Mouse (Mus musculus) heart, embryonic 12.5 days (tissue): Measurements from ENCODE around the gene Dicer1. TPM values are rescaled to one million over a fixed set of nuclear protein-coding genes. Genes with fewer than 3 reads are reported as not detected.

ENCODE experiments used
- ATAC-seq: fragments of 200-750 bp; cut with Nextera tagmentation; 2 replicates; pipeline ENCODE4 v1.8.0; 2017; ENCODE audit warnings: moderate TSS enrichment, moderate library complexity; ENCODE audit not compliant: insufficient number of reproducible peaks, low FRiP score
- H3K27ac ChIP-seq: fragments of 300-500 bp; sonication (generic); 2 replicates; pipeline ENCODE4 v1.5.1; 2016; ENCODE audit warnings: mild to moderate bottlenecking, moderate library complexity; ENCODE audit not compliant: poor library complexity, severe bottlenecking
- H3K27me3 ChIP-seq: fragments of 300-500 bp; sonication (generic); replicated peaks from 2 replicates; pipeline ENCODE4 v1.6.1; 2016; ENCODE audit warnings: mild to moderate bottlenecking, moderate library complexity
- H3K36me3 ChIP-seq: fragments of 300-500 bp; sonication (generic); 2 replicates; pipeline ENCODE4 v1.6.1; 2016; ENCODE audit warnings: mild to moderate bottlenecking, moderate library complexity
- H3K4me1 ChIP-seq: fragments of 300-500 bp; sonication (generic); replicated peaks from 2 replicates; pipeline ENCODE4 v1.6.1; 2016; ENCODE audit warnings: mild to moderate bottlenecking
- H3K4me2 ChIP-seq: fragments of 300-500 bp; sonication (generic); 2 replicates; pipeline ENCODE4 v1.6.1; 2016; ENCODE audit warnings: mild to moderate bottlenecking, moderate library complexity
- H3K4me3 ChIP-seq: fragments of 300-500 bp; sonication (generic); 2 replicates; pipeline ENCODE4 v1.5.1; 2016; ENCODE audit warnings: mild to moderate bottlenecking
- H3K9ac ChIP-seq: fragments of 300-500 bp; sonication (generic); 2 replicates; pipeline ENCODE4 v1.6.1; 2016; ENCODE audit warnings: mild to moderate bottlenecking, moderate library complexity
- H3K9me3 ChIP-seq: fragments of 300-500 bp; sonication (generic); replicated peaks from 2 replicates; pipeline ENCODE4 v1.6.1; 2016; ENCODE audit warnings: mild to moderate bottlenecking, moderate library complexity
- WGBS: fragments of 180-500 bp; shearing (Covaris S2); methylation state at CpG from one replicate; pipeline ENCODE4 v1.1.7; 2016; 5-methylcytosine and 5-hydroxymethylcytosine counted together
- polyA plus RNA-seq: library from polyadenylated mRNA; unstranded; fragments of >200 nt; fragmentation: Nextera tagmentation; extraction: Ambion mirVana; gene quantifications from 2 replicates; pipeline ENCODE4 v1.2.1, GENCODE M21; 2016

The Dicer1 gene
- polyA plus RNA-seq, 1 experiment from 2014 or later, result 41.6 TPM

DNA sequence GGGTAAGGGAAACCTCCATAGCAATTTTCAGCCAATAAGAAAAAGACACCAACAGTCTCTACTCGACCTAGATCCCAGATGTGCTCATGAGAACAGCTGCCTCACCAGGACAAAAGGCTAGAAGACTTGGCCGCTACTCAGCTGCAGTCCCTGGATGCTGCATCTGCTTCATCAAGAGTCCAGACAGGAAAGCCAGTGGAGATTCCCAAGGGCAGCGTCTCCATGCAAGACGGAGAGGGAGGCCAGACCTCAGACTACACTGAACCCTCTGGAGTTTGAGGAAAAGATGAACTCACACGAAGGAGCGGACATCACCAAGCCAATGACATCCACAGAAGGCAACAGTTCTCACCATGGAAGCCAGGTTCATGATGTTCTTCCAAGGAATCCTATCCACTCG is 14.0 kb upstream of the Dicer1 start:
- no peaks in the 10 kb centered on the region for H3K9me3 ChIP-seq
- no peak overlapping the region for H3K27ac ChIP-seq
- H3K9ac ChIP-seq, result no peak overlapping the region
- H3K4me3 ChIP-seq, result no peak overlapping the region
- no peaks in the 10 kb centered on the region for H3K27me3 ChIP-seq
- ATAC-seq, result no peak
- H3K4me1 ChIP-seq, result peaks cover 8% of the 10 kb centered on the region
- no peak overlapping the region for H3K4me2 ChIP-seq
- H3K36me3 ChIP-seq, result no peaks in the 10 kb centered on the region
- 77% methylated on average over 7 of the region's 7 CpGs for WGBS

DNA sequence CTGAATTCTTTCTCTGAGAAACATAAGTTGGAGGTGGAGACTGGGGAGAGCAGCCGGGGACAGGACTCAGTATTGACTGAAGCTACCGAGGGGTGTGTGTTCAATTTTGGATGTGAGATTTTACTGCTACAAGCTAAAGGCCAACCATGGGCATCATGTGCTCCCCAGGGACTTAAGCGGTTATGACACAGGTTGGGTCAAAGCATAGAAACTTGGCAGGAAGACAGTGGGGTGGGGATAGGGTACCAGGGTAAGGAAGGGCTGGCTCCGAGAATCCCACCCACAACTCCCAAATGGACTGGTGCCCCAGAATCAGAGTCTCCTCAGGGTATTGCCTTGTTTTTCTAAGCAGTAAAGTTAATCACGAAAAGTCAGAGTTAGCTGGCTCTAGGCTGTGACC is 13.4 kb upstream of the Dicer1 start:
- WGBS, result 63% methylated on average over 5 of the region's 5 CpGs
- no peaks in the 10 kb centered on the region for H3K27me3 ChIP-seq
- no peaks in the 10 kb centered on the region for H3K36me3 ChIP-seq
- H3K27ac ChIP-seq, result no peak overlapping the region
- no peak overlapping the region for H3K9ac ChIP-seq
- no peaks in the 10 kb centered on the region for H3K9me3 ChIP-seq
- H3K4me2 ChIP-seq, result no peak overlapping the region
- ATAC-seq, result 0 out of 2 replicates have a peak, but pooled peaks have one; percentile 53
- H3K4me3 ChIP-seq, result no peak overlapping the region
- peaks cover 8% of the 10 kb centered on the region for H3K4me1 ChIP-seq

DNA sequence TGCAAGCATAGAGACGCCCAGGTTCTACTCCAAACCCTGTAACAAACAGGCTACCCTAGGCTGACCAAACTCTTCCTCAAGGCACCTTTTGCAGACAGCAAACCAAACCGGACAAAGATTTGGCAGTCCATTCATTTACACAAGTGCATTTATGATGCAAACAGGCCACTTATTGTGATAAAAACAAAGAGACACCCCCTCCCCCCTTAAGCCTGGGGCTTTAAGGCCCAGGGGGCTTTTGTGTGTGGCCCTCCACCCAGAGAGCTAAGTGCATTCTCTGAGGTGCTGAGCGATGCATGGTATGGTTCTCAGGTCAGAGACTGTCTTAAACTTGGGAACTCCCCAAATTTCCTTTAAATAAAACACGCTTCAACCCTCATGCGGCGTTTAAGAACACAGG is 12.2 kb upstream of the Dicer1 start:
- H3K4me1 ChIP-seq, result peaks cover 8% of the 10 kb centered on the region
- H3K36me3 ChIP-seq, result no peaks in the 10 kb centered on the region
- ATAC-seq, result no peak
- H3K27me3 ChIP-seq, result no peaks in the 10 kb centered on the region
- no peak overlapping the region for H3K27ac ChIP-seq
- no peak overlapping the region for H3K9ac ChIP-seq
- no peak overlapping the region for H3K4me2 ChIP-seq
- WGBS, result 83% methylated on average over 6 of the region's 6 CpGs
- H3K9me3 ChIP-seq, result no peaks in the 10 kb centered on the region
- no peak overlapping the region for H3K4me3 ChIP-seq

DNA sequence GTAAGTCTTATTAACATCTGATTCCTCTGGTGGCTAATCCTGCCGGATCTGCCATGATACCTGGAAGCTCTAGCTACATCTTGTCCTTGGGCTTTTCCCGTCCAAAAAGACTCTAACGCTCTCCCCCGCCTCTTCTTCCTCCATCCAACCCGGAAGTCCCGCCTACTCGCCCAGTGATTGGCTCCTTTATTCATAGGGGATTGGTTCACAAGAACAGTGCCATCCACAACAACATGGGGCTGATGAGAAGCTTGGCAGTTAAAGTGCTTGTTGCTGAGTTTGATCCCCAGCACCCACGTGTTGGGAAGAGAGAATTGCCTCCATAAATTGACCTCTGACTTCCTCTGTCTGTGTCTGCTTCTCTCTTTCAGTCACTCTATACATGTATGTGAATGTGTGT is 9.7 kb upstream of the Dicer1 start:
- Histone ChIP-seq H3K36me3 (no peaks in the 10 kb centered on the region), H3K9ac (no peak overlapping the region), H3K4me2 (no peak overlapping the region), H3K4me3 (no peak overlapping the region), H3K27ac (no peak overlapping the region), H3K4me1 (peaks cover 8% of the 10 kb centered on the region), H3K27me3 (no peaks in the 10 kb centered on the region), H3K9me3 (no peaks in the 10 kb centered on the region)
- ATAC-seq, result no peak
- 72% methylated on average over 8 of the region's 8 CpGs for WGBS

DNA sequence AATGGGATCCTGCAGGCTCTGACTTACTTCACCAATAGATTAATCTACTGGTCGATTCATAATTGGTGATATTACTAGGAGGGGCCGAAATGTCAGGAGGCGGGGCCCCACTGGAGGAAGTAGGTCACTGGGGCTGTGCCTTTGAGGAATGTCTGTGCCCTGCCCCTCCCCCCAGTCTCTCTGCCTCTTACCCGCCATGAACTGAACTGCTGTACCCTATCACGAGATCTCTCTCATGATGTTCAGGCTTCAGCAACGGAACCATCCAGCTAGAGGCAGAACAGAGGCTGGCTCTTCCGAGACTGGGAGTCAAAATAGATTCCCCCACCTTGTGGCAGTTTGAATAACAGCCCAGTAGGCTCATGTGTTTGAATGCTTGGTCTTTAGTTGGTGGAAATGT is 6.3 kb upstream of the Dicer1 start:
- H3K27ac ChIP-seq, result no peak overlapping the region
- no peak overlapping the region for H3K4me2 ChIP-seq
- no peak overlapping the region for H3K4me3 ChIP-seq
- H3K4me1 ChIP-seq, result no peaks in the 10 kb centered on the region
- H3K27me3 ChIP-seq, result no peaks in the 10 kb centered on the region
- H3K9me3 ChIP-seq, result no peaks in the 10 kb centered on the region
- H3K36me3 ChIP-seq, result no peaks in the 10 kb centered on the region
- H3K9ac ChIP-seq, result no peak overlapping the region
- ATAC-seq, result no peak
- 80% methylated on average over 7 of the region's 7 CpGs for WGBS

DNA sequence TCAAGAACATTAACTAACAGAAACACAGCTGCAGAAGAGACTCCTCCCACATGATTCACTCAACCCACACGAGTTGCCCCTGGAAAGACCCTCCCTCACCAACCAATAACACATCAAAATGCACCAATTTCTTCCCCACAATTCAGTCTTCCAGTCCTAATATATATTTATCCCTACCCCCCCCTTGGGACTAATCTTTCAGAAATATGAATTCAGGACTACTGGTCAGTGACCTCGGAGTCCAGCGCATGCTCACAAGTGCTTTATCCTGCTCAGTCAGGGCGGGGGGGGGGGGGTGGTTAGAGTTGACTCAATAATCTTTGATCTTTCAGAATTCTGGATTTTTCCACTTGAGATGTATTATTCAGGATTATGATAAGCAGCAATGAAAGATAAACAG is 1.9 kb upstream of the Dicer1 start:
- H3K9ac ChIP-seq, result no peak overlapping the region
- 72% methylated on average over 4 of the region's 4 CpGs for WGBS
- no peak overlapping the region for H3K4me2 ChIP-seq
- H3K36me3 ChIP-seq, result no peaks in the 10 kb centered on the region
- H3K9me3 ChIP-seq, result no peaks in the 10 kb centered on the region
- no peaks in the 10 kb centered on the region for H3K27me3 ChIP-seq
- no peak for ATAC-seq
- no peak overlapping the region for H3K4me3 ChIP-seq
- peaks cover 28% of the 10 kb centered on the region for H3K4me1 ChIP-seq
- H3K27ac ChIP-seq, result no peak overlapping the region

DNA sequence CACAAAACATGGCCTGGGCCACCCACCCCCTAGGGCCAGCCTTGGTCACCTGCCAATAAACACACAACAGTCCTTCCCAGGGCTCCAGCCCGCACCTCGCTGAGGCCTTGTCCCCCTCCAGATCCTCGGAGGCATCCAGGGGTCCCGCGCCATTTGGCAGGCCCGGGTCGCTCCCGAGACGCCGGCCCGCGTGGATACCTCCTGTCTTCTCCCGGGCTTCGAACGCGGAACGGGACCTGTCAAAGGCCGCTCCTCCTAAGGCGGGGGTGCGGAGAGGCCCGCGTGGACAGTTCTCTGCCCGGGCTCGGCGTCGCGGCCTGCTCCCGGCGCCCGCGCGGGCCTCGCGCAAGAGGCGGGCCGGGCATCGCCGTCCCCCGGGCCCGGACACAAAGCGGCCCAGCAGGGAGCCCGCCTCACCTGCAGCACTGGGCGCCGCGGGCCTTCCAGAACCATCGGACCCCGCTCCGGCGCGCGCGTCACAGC is 380 bp downstream of the Dicer1 start:
- ATAC-seq, result peak; percentile 58
- Histone ChIP-seq H3K9me3 (no peaks in the 10 kb centered on the region), H3K4me2 (peak overlapping the region; percentile 88), H3K36me3 (no peaks in the 10 kb centered on the region), H3K27ac (peak overlapping the region; percentile 89), H3K4me1 (peaks cover 47% of the 10 kb centered on the region), H3K27me3 (no peaks in the 10 kb centered on the region), H3K9ac (peak overlapping the region; percentile 98), H3K4me3 (peak overlapping the region; percentile 90)
- under 1% methylated on average over 50 of the region's 52 CpGs for WGBS

DNA sequence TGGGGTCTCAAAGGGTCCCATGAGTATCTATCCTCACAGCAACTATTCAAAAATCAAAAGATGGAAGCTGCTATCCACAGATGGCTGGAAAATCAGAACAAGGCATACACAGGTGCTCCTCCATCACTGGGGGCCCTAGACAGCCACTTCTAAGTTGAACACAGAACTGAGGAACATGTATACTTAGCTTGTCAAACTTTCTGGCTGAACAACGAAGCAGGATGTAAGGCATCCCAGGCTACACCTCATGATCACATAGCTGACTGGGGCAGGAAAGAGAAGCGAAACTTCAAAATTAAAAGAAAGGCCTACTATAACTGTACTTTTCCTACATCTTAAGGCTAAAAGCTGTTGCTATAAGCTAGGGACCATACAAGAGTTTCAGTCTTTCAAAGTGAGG is 2.8 kb downstream of the Dicer1 start:
- 77% methylated on average over 2 of the region's 2 CpGs for WGBS
- no peak for ATAC-seq

DNA sequence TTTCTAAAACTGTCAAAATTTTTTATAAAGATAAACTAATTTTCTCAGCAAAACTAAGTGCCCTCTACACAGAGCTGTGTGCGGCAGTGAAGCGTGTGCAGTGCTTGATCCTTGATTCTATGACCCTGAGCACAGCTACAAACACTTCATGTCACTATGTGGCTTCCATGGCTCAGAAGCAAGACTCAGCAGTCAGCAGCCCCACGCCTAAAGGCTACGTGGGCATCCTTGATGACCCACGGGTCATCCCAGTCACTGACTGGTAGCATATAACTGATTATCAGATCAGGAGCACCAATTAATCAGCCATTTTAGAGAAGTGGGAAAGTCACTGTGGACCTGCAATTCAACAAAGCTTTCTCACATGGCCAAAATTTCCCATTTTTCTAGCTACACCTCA is 4.5 kb downstream of the Dicer1 start:
- Histone ChIP-seq H3K4me1 (peaks cover 58% of the 10 kb centered on the region), H3K4me2 (no peak overlapping the region), H3K27me3 (no peaks in the 10 kb centered on the region), H3K36me3 (peaks cover 9% of the 10 kb centered on the region; the same call in 1 of the 2 replicates), H3K9ac (no peak overlapping the region), H3K9me3 (no peaks in the 10 kb centered on the region), H3K27ac (no peak overlapping the region), H3K4me3 (no peak overlapping the region)
- 85% methylated on average over 5 of the region's 5 CpGs for WGBS
- ATAC-seq, result no peak

More for the DNA sequence above, 2.8 kb downstream of the Dicer1 start:
- H3K36me3 ChIP-seq, result peaks cover 9% of the 10 kb centered on the region; the same call in 1 of the 2 replicates
- no peaks in the 10 kb centered on the region for H3K9me3 ChIP-seq
- H3K9ac ChIP-seq, result no peak overlapping the region
- no peaks in the 10 kb centered on the region for H3K27me3 ChIP-seq
- peaks cover 50% of the 10 kb centered on the region for H3K4me1 ChIP-seq
- no peak overlapping the region for H3K4me2 ChIP-seq
- H3K27ac ChIP-seq, result no peak overlapping the region
- no peak overlapping the region for H3K4me3 ChIP-seq

DNA sequence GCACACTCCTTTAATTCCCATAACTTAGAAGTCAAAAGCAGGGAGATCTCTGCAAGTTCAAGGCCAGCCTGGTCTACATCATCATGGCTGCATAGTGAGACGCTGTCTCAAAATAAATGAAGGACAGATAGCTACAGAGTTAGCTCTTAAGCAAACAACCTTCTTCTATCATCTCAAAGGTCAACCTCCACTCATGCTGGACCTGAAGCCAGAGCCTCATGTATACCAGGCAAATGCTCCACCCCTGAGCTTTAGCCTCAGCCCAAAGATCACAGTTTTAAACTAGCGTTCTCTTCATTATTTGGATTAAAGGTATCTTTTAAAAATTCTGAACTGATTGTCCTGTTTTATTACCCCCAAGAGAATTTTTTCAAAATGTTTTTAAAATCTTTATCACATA is 5.2 kb downstream of the Dicer1 start:
- Histone ChIP-seq H3K9ac (no peak overlapping the region), H3K36me3 (peaks cover 9% of the 10 kb centered on the region; the same call in 1 of the 2 replicates), H3K27ac (no peak overlapping the region), H3K4me2 (no peak overlapping the region), H3K4me3 (no peak overlapping the region), H3K27me3 (no peaks in the 10 kb centered on the region), H3K4me1 (peaks cover 62% of the 10 kb centered on the region), H3K9me3 (no peaks in the 10 kb centered on the region)
- 81% methylated on average over 2 of the region's 2 CpGs for WGBS
- no peak for ATAC-seq

DNA sequence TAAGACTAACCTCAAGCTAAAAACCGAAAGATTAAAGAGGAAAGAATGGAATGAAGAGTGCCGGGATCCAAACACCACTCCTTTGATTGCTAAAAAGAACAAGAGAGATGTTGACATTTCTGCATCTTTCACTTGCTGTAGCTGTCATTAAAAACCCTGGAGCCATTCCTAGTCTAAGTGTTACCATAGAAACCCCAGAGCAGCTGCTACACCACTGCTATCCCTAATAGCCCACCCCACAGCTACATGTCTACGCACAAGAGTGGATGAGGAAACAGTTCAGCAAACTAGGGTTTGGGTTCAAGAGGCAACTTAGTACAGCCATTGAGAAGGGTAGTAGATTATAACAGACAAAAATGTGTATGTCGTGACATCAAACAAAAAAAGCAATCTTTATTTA is 8.1 kb downstream of the Dicer1 start:
- 84% methylated on average over 4 of the region's 4 CpGs for WGBS
- peaks cover 62% of the 10 kb centered on the region for H3K4me1 ChIP-seq
- no peak overlapping the region for H3K9ac ChIP-seq

DNA sequence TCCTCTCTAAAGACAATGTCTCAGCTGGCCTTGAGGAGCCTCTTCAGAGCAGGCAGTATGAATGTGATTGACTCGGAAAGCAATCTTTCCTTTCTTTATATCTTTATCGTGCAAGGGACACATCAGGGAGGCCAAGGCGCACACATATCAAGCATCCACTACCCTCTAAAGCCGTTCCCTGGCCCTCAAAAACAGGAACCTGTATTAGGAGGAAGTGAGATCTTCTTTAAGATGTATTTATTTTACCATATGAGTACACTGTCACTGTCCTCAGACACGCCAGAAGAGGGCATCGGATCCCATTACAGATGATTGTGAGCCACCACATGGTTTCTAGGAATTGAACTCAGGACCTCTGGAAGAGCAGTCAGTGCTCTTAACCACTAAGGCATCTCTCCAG is 9.5 kb downstream of the Dicer1 start:
- no peak overlapping the region for H3K9ac ChIP-seq
- WGBS, result 72% methylated on average over 6 of the region's 6 CpGs
- ATAC-seq, result no peak

More for the DNA sequence above, 8.1 kb downstream of the Dicer1 start:
- no peak overlapping the region for H3K4me2 ChIP-seq
- H3K4me3 ChIP-seq, result no peak overlapping the region
- no peak overlapping the region for H3K27ac ChIP-seq
- H3K27me3 ChIP-seq, result no peaks in the 10 kb centered on the region
- ATAC-seq, result no peak
- peaks cover 9% of the 10 kb centered on the region; the same call in 1 of the 2 replicates for H3K36me3 ChIP-seq
- no peaks in the 10 kb centered on the region for H3K9me3 ChIP-seq

More for the DNA sequence above, 9.5 kb downstream of the Dicer1 start:
- no peak overlapping the region for H3K4me2 ChIP-seq
- peaks cover 49% of the 10 kb centered on the region for H3K4me1 ChIP-seq
- H3K9me3 ChIP-seq, result no peaks in the 10 kb centered on the region
- H3K36me3 ChIP-seq, result peaks cover 18% of the 10 kb centered on the region
- no peak overlapping the region for H3K4me3 ChIP-seq
- H3K27me3 ChIP-seq, result no peaks in the 10 kb centered on the region
- no peak overlapping the region for H3K27ac ChIP-seq
